Mouse (Mus musculus): ENCODE measurements around the gene Aldh5a1. TPM values are rescaled to one million over a fixed set of nuclear protein-coding genes. Genes with fewer than 3 reads are reported as not detected.

The Aldh5a1 gene
- total and polyA plus RNA-seq, 2 experiments from 2014 or later: 11.6 to 24.8 TPM

DNA sequence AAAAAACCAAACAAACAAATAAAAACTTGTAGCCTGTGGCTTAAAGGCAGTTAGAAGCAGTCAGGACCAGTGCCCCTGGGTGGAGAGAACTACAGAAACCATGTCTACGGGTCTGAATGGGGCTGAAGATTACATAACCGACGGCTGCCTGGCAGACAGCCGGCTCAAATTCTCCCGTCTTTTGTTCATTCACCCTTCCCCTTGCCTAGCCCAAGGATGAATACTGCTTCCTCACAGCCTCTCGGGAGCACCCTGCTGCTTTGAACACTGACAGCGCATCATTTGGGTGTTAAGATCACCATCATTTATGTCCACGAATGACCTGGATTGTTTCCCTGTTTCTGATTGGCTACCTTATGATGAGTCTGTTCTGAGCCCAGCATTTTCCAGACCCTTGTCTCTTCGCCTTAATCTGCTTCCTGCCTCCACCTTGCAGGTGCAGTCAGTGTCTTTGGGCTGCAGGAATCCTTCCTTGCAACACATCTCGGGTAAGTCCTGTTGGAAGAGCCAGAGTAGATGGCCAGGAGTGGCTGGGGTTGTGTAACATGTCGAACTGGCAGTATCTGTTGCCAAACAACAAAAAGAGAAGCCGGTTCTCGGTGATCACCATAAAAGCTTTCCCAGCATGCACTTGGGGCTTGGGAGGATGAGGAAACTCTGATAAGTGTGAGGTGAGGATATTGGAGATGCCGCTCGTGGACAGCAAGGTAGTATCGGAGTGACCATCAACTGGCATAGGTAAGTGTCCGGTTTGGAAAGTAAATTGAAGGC is 5.2 kb upstream of the Aldh5a1 start, which contains the start of gene Gpld1:
Gene Gpld1, plus strand, starts transcription at position 641 of the 771 bp plus-strand sequence.
- Histone ChIP-seq H3K27ac (ENCODE audit: low read depth) (no peak within 1 kb of the TSS), H3K36me3 (replicated peaks; ENCODE audit: control insufficient read depth, insufficient read depth, low read length) (no peaks in the 10 kb centered on the region), H3K9me3 (replicated peaks; ENCODE audit: control insufficient read depth, low read length) (no peaks in the 10 kb centered on the region), H3K27me3 (ENCODE audit: control insufficient read depth, insufficient read depth, low read length) (no peaks in the 10 kb centered on the region), H3K4me1 (ENCODE audit: control insufficient read depth, insufficient read depth) (peaks cover 6% of the 10 kb centered on the region; the same call in 1 of the 2 replicates), H3K4me2 (ENCODE audit: low read depth, low read length) (no peak within 1 kb of the TSS), H3K4me3 (ENCODE audit: low read depth, low read length) (no peak within 1 kb of the TSS), H3K9ac (replicated peaks; ENCODE audit: low read depth, low read length) (no peak within 1 kb of the TSS)
- DNase-seq (ENCODE audit: low spot score) (no peak), ATAC-seq (ENCODE audit: insufficient read depth, low read depth) (no peak)
- WGBS: 63% methylated on average over 17 of the region's 17 CpGs
- no peak for TF ChIP-seq CTCF (IDR thresholded peaks at IDR 0.05; ENCODE audit: low read depth)
- TF ChIP-seq EP300 (IDR thresholded peaks at IDR 0.05; ENCODE audit: low read depth): no peak

DNA sequence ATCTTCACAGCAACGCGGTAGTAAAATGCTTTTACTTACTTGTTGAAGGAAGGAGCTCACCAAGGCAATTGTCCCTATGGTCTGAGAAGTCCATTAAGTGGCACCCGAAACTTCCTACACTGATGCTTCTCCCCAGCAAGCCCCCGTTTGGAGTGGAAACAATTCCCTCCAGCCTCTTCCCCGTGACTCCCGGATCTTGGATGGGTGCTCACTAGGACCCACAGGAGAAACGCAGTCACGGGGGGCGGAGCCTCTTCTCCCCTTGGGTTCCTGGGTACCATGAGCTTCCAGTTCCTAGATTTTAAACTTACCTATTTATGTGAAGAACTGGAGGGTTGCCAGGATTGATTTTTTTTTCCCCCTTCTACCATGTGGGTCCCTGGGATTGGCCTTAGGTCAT is 2.0 kb upstream of the Aldh5a1 start:
- Histone ChIP-seq H3K4me2 (ENCODE audit: low read depth, low read length) (no peak overlapping the region), H3K36me3 (replicated peaks; ENCODE audit: control insufficient read depth, insufficient read depth, low read length) (no peaks in the 10 kb centered on the region), H3K9ac (replicated peaks; ENCODE audit: low read depth, low read length) (no peak overlapping the region), H3K27me3 (ENCODE audit: control insufficient read depth, insufficient read depth, low read length) (no peaks in the 10 kb centered on the region), H3K4me3 (ENCODE audit: low read depth, low read length) (no peak overlapping the region), H3K27ac (ENCODE audit: low read depth) (no peak overlapping the region), H3K4me1 (ENCODE audit: control insufficient read depth, insufficient read depth) (peaks cover 12% of the 10 kb centered on the region; the same call in 1 of the 2 replicates), H3K9me3 (replicated peaks; ENCODE audit: control insufficient read depth, low read length) (no peaks in the 10 kb centered on the region)
- TF ChIP-seq EP300 (IDR thresholded peaks at IDR 0.05; ENCODE audit: low read depth) (no peak), CTCF (IDR thresholded peaks at IDR 0.05; ENCODE audit: low read depth) (no peak)
- ATAC-seq (ENCODE audit: insufficient read depth, low read depth): no peak
- 82% methylated on average over 9 of the region's 9 CpGs for WGBS
- no peak for DNase-seq (ENCODE audit: low spot score)

DNA sequence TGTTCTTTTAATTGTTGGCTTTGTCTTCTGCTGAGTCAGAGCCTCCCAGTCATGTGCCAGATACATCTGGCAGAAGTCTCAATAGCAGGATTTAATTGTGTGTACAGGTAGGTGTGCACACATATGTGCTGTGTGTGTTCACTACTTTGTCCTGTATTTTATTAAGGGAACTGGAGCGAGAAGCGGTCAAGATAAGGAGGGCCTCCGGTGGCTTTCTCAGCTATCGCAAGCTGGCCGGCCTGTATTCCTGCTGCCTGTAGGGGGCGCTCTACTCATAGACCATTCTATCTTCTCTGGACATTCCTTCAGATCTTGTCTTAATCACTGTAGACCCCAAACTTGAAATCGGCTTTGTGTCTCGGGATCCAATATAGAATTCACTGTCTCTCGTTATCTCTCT is 1.2 kb upstream of the Aldh5a1 start:
- Histone ChIP-seq H3K27ac (ENCODE audit: low read depth) (no peak overlapping the region), H3K36me3 (replicated peaks; ENCODE audit: control insufficient read depth, insufficient read depth, low read length) (no peaks in the 10 kb centered on the region), H3K27me3 (ENCODE audit: control insufficient read depth, insufficient read depth, low read length) (no peaks in the 10 kb centered on the region), H3K9me3 (replicated peaks; ENCODE audit: control insufficient read depth, low read length) (no peaks in the 10 kb centered on the region), H3K4me2 (ENCODE audit: low read depth, low read length) (no peak overlapping the region), H3K4me3 (ENCODE audit: low read depth, low read length) (no peak overlapping the region), H3K4me1 (ENCODE audit: control insufficient read depth, insufficient read depth) (peaks cover 12% of the 10 kb centered on the region; the same call in 1 of the 2 replicates), H3K9ac (replicated peaks; ENCODE audit: low read depth, low read length) (no peak overlapping the region)
- DNase-seq (ENCODE audit: low spot score) (peak; percentile 73), ATAC-seq (ENCODE audit: insufficient read depth, low read depth) (no peak)
- TF ChIP-seq EP300 (IDR thresholded peaks at IDR 0.05; ENCODE audit: low read depth) (no peak), CTCF (IDR thresholded peaks at IDR 0.05; ENCODE audit: low read depth) (peak; percentile 73)
- WGBS: 14% methylated on average over 9 of the region's 9 CpGs

DNA sequence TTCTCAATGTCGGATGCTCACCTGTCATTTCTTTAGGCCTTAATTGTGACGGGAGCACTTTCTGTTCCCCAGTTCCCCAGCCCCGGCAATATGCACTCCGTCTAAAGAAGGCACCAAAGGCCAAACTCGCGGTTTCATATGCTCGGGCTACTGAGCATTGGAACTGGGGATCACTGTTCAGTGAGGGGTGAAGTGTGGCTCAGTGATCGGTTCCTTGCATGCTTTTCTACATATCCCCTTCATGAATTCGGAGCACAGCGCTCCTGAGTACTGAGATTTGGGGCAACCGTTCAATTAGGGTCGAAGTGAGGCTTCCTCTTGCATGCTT is 342 bp upstream of the Aldh5a1 start:
- no peaks in the 10 kb centered on the region for H3K36me3 ChIP-seq (replicated peaks; ENCODE audit: control insufficient read depth, insufficient read depth, low read length)
- H3K4me2 ChIP-seq (ENCODE audit: low read depth, low read length): peak overlapping the region; percentile 85
- peak overlapping the region; percentile 91 for H3K4me3 ChIP-seq (ENCODE audit: low read depth, low read length)
- H3K9me3 ChIP-seq (replicated peaks; ENCODE audit: control insufficient read depth, low read length): no peaks in the 10 kb centered on the region
- H3K27me3 ChIP-seq (ENCODE audit: control insufficient read depth, insufficient read depth, low read length): no peaks in the 10 kb centered on the region
- DNase-seq (ENCODE audit: low spot score) (no peak), ATAC-seq (ENCODE audit: insufficient read depth, low read depth) (peak; percentile 19; the same call in 1 of the 2 replicates)
- no peak for TF ChIP-seq CTCF (IDR thresholded peaks at IDR 0.05; ENCODE audit: low read depth)
- TF ChIP-seq EP300 (IDR thresholded peaks at IDR 0.05; ENCODE audit: low read depth): no peak
- peaks cover 12% of the 10 kb centered on the region; the same call in 1 of the 2 replicates for H3K4me1 ChIP-seq (ENCODE audit: control insufficient read depth, insufficient read depth)
- 14% methylated on average over 12 of the region's 12 CpGs for WGBS
- peak overlapping the region; percentile 90 for H3K9ac ChIP-seq (replicated peaks; ENCODE audit: low read depth, low read length)
- peak overlapping the region; percentile 75 for H3K27ac ChIP-seq (ENCODE audit: low read depth)

DNA sequence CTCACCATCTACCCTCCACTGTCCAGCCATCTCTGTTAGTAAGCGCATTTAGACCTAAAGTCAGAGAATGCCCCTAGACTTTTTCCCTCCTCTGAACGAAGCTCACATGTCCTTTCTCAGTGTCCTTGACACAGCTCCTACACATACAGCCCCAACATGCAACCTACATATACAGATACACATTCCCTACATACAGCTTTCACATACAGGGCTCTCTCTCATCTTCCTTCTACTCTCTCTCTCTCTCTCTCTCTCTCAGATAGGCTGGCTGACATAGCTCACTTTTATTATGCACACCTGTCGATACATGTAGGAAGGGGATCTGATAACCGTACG is 721 bp downstream of the Aldh5a1 start:
- peaks cover 12% of the 10 kb centered on the region; the same call in 1 of the 2 replicates for H3K4me1 ChIP-seq (ENCODE audit: control insufficient read depth, insufficient read depth)
- peak overlapping the region; percentile 85 for H3K4me2 ChIP-seq (ENCODE audit: low read depth, low read length)
- no peaks in the 10 kb centered on the region for H3K27me3 ChIP-seq (ENCODE audit: control insufficient read depth, insufficient read depth, low read length)
- DNase-seq (ENCODE audit: low spot score) (no peak), ATAC-seq (ENCODE audit: insufficient read depth, low read depth) (no peak; the same call in 1 of the 2 replicates)
- TF ChIP-seq EP300 (IDR thresholded peaks at IDR 0.05; ENCODE audit: low read depth) (no peak), CTCF (IDR thresholded peaks at IDR 0.05; ENCODE audit: low read depth) (no peak)
- H3K36me3 ChIP-seq (replicated peaks; ENCODE audit: control insufficient read depth, insufficient read depth, low read length): no peaks in the 10 kb centered on the region
- no peaks in the 10 kb centered on the region for H3K9me3 ChIP-seq (replicated peaks; ENCODE audit: control insufficient read depth, low read length)
- 24% methylated on average over 5 of the region's 5 CpGs for WGBS
- peak overlapping the region; percentile 90 for H3K9ac ChIP-seq (replicated peaks; ENCODE audit: low read depth, low read length)
- peak overlapping the region; percentile 91 for H3K4me3 ChIP-seq (ENCODE audit: low read depth, low read length)
- peak overlapping the region; percentile 75; the same call in 1 of the 2 replicates for H3K27ac ChIP-seq (ENCODE audit: low read depth)

Measured in heart, postnatal 0 days (tissue).